Mouse (Mus musculus) lung, postnatal 0 days (tissue): ENCODE data around the gene Msmo1.

Source experiments
- CTCF ChIP-seq: IDR thresholded peaks from 2 replicates; pipeline ENCODE4 v1.5.1; 2016; ENCODE audit warnings: antibody characterized with exemption, mild to moderate bottlenecking
- EP300 ChIP-seq: IDR thresholded peaks from 2 replicates; pipeline ENCODE4 v1.6.1; 2016; ENCODE audit warnings: antibody characterized with exemption, mild to moderate bottlenecking, control low read depth

DNA sequence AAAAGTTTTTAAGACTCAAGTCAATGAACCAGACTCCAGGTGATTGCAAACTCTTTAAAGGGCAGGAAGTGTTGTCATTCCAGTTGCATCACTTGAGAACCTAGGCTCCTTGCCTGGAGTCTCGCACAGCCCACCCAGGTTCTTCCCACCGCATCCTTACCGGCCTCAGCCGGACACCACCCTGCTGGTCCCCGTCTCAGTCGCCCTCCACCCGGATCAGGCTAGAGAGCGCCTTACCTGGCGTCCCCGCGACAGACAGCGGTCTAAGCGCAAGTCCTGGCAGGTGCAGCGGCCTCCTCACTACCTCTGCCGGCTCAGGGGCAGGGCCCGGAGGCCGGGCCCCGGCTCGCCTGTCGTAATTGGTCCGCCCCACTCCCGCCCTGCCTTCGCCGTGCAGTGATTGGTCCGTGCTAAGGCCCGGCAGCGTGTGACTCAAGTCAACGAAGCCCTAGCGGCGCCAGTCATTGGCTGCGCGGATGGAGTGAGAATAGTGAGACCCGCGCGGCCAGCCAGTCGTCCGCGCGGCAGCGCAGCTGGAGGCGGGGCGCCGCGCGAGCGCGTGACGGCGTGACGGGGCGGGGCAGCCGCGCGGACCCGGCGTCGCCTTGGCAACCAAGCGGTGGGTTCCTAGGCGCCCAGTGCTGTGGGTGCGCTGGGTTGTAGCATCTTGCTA, at the start of gene Msmo1:
- TF ChIP-seq CTCF, result no peak
- TF ChIP-seq EP300, result 0 out of 2 replicates have a peak, but pooled peaks have one; percentile 6
